Mouse (Mus musculus): ENCODE data around the gene BC048562. TPM values are rescaled to one million over a fixed set of nuclear protein-coding genes. Genes with fewer than 3 reads are reported as not detected.

Gene BC048562
- total RNA-seq, 2 experiments from 2014 or later, result not detected

DNA sequence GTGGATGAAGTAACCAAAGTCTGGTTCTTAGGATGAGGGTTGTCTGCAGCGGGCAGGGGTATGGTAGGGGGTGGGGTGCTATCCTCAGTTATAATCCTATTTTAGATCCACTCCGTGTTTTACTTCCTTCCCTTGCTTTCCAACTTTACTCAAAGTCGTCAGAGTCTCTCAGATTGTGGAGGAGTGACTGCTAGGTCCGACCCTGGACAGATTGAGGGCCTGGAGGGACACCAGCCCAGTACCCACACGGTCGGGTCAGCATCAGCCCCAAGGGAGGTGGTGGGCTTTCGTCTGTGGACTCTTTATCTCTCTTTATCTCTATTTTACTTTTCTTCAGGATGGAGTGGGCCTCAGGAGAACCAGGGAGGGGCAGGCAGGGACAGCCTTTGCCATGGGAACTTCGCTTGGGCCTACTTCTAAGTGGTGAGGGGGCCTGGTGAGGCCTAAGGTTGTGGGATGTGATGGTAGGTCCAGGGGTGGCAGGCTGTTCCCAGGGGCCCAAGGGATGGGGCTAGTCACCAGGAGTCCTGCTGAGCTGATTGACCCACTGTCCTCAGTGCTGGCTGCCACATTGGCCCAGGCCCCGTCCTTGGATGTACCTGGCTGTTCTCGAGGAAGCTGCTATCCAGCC is 43.6 kb downstream of the BC048562 start, which contains the start of gene Lamb2:
Gene Lamb2 (plus strand): TSS at position 16 of the 631 bp plus-strand sequence.
- DNase-seq, result no peak

DNA sequence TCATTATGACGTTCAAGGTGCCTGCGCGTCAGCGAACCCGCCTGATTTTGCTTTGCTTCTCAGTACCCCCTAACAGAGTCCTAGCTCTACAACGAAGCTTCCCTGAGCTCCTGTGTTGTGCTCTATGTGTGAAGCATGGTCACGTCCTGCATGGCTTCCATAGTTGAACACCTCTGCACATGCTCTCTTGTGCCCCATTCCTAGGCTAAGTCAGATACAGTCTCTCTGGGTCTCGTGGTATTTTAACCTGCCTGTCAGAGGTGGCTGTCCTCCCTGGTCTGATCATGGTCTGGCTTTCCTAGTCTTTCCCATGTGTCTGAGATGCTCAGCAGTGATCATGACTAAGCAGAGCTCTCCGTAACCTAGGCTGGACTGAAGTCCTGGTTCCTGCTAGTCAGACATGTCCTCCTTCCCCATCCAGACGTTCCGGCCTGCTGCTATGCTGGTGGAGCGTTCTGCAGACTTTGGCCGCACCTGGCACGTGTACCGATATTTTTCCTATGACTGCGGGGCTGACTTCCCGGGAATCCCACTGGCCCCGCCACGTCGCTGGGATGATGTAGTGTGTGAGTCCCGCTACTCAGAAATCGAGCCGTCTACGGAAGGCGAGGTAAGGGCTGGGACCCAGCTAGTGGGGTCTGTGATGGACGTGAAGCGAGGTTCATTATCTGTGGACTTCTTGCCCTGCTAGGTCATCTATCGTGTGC is 44.7 kb downstream of the BC048562 start:
- no peak for DNase-seq

DNA sequence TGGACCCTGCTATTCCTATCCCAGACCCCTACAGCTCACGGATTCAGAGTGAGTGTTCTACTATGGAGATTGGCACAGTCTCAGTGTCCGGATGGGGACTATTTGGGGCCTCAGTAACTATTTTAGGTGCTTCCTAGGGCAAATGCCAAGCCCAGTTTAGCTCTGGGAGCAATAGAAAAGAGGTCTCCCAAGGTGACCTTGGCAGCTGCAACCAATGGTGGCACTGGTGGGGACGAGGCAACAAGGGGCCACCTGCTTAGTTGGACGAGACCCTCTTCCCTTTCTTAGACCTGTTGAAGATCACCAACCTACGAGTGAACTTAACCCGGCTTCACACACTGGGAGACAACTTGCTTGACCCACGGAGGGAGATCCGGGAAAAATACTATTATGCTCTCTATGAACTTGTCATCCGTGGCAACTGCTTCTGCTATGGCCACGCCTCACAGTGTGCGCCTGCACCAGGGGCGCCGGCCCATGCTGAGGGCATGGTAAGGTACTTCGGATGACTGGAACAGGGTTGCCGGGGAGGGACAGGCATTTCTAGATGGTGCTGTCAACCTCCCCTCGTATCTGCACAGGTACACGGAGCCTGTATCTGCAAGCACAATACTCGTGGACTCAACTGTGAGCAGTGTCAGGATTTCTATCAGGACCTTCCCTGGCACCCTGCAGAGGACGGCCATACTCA is 45.4 kb downstream of the BC048562 start:
- no peak for DNase-seq

DNA sequence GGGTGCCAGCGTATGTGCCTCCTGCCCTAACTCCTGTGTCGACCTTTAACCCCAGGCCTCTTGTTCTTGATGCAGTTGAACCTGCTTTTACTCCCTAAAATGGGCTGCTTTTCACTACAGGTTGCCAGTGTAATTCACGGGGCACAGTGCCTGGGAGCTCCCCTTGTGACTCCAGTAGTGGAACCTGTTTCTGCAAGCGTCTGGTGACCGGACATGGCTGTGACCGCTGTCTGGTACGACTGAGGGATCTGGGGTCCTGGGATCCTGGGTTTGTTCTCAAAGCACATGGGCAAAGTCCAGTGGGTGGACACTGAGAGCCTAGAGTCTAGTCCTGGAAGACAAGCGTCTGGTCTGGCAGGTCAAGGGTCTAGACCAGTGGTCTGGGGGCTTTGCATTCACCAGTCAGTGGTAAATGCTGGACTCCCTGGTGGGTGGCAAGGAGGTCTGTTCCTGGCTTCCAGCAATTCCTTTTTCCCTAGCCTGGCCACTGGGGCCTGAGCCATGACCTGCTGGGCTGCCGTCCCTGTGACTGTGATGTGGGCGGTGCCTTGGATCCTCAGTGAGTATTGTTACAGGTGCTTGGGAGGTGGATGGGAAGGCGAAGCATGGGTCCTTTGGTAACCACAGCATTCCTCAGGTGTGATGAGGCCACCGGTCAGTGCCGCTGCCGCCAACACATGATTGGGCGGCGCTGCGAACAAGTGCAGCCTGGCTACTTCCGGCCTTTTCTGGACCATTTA is 46.9 kb downstream of the BC048562 start:
- no peak for DNase-seq

DNA sequence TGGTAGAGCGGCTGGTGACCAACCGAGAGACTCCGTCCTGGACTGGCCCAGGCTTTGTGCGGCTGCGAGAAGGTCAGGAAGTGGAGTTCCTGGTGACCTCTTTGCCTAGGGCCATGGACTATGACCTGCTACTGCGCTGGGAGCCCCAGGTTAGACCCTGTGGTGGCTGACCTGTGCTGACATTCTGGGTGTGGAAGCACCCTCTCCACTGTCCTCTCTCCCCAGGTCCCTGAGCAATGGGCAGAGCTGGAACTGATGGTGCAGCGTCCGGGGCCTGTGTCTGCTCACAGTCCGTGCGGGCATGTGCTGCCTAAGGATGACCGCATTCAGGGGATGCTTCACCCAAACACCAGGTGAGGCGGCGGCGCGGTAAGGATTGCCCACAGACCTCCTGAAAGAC is 47.7 kb downstream of the BC048562 start:
- no peak for DNase-seq

DNA sequence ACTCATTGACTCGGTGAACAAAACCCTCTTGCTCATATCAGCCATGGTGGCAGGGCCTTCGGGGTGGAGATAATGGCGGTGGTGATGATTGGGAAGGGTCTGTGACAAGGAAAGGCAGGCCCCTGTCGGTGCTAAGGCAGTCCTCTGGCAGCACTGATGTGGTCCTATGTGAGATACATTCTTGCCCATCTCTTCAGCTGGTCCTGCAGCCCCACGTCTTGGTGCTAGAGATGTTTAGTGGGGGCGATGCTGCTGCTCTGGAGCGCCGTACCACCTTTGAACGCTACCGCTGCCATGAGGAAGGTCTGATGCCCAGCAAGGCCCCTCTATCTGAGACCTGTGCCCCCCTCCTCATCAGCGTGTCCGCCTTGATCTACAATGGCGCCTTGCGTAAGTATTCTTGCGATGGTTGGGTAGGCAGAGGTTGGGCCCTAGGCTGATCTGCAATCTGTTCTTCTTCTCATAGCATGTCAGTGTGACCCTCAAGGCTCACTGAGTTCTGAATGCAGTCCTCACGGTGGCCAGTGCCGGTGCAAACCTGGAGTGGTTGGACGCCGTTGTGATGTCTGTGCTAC is 49.1 kb downstream of the BC048562 start:
- no peak for DNase-seq

DNA sequence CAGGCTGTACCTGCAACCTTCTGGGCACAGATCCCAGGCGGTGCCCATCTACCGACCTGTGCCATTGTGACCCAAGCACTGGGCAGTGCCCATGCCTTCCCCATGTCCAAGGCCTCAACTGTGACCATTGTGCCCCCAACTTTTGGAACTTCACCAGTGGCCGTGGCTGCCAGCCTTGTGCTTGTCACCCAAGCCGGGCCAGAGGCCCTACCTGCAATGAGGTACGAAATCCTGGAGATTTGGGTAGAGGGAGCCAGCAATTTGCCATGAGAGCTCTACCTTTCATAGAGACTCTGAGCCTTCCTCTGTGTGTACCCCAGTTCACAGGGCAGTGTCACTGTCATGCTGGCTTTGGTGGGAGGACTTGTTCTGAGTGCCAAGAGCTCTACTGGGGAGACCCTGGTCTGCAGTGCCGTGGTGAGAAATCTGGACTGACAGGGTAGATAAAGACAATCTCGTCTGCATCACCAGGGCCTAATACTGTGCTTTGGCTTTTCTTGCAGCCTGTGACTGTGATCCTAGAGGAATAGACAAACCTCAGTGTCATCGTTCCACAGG is 50.8 kb downstream of the BC048562 start:
- DNase-seq, result no peak

DNA sequence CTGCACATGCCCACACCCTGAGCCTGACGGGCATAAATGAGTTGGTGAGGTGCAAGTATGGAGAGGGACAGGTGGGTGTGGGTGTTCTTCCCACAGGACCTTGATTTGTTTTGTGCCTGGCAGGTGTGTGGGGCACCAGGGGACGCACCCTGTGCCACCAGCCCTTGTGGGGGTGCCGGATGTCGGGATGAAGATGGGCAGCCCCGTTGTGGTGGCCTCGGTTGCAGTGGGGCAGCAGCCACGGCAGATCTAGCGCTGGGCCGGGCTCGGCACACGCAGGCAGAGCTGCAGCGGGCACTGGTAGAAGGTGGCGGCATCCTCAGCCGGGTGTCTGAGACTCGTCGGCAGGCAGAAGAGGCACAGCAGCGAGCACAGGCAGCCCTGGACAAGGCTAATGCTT is 52.1 kb downstream of the BC048562 start:
- no peak for DNase-seq

DNA sequence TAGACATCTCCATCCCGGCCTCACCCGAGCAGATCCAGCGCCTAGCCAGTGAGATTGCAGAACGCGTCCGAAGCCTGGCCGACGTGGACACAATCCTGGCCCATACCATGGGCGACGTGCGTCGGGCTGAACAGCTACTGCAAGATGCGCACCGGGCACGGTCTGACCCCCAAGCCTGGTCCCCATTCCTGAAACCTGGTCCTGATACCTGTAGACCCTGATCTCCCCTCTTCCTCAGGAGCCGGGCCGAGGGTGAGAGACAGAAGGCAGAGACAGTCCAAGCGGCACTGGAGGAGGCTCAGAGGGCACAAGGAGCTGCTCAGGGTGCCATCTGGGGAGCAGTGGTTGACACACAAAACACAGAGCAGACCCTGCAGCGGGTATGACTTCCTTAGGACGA is 52.9 kb downstream of the BC048562 start:
- DNase-seq, result no peak

DNA sequence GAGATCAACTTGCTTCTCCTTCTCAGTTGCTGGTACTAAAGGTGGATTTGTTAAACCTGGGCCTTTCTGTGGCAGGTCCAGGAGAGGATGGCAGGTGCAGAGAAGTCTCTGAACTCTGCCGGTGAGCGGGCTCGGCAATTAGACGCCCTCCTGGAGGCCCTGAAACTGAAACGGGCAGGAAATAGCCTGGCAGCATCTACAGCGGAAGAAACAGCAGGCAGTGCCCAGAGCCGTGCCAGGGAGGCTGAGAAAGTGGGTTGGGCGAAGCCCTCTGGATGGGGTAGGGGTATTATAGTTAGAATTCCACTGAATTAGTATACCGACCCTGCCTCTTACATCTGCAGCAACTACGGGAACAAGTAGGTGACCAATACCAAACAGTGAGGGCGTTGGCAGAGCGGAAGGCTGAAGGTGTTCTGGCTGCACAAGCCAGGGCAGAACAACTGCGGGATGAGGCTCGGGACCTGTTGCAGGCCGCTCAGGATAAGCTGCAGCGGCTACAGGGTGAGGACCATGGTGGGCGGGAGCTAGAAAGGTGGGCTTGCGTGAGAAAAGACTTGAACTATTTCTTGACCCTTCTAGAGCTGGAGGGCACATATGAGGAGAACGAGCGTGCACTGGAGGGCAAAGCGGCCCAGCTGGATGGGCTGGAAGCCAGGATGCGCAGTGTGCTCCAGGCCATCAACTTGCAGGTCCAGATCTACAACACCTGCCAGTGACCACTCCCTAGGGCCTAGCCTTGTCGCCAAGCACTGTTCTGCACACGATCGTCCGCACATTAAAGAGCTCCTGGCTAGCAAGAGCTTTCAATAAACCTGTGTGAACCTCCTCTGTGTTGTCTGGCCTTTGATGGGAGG is 53.6 kb downstream of the BC048562 start:
- DNase-seq, result peak; percentile 51

DNA sequence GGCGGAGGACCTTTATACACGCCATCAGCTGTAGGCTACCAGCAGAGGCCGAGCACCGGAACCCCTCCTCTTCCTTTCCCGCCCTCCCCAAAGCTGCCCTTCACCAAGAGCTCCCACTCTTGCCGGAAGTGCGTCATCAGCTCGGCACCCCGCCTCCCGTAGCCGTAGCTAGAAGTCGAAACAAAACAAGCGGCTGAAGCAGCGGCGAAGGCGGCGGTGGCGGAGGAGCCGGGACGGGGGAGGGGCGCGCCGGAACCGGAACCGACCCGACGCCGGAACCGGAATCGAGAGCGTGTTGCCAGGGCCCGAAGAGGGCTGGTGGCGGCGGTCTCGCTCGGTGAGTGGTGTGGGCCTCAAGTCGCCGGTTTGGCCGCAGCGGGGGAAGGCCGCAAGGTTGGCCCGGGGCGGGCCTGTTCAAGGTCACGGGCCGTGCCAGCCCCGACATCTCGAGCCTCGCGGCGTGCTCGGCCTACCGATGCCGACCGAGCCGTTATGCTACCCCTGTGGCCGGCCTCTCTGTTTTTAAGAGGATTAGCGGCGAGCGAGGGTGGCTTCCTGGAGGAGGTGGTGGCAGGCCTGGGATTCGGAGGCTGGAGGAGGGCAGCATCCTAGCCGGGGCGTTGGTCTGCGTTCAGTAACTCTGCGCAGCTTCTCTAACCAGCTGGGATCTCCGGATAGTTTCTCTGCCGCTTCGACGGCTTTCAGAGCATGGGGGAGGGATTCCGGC is 54.4 kb downstream of the BC048562 start, which contains the start of gene Usp19:
Gene Usp19 (plus strand): TSS at position 44 of the 727 bp plus-strand sequence.
- DNase-seq, result peak; percentile 93

DNA sequence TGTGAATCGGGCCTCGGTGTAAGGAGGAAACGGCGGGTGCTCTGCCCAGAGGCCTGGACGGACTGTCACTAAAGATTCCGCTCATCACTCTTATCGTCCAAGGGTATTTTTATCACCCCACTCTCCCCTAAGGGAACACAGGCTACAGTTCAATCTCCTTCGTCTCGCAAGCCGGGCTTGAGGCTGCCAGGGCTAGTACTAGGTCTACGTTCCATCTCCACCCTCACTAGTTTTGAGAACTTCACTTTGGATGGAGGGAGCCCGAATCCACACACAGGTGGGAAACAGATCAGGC is 55.0 kb downstream of the BC048562 start:
- no peak for DNase-seq

DNA sequence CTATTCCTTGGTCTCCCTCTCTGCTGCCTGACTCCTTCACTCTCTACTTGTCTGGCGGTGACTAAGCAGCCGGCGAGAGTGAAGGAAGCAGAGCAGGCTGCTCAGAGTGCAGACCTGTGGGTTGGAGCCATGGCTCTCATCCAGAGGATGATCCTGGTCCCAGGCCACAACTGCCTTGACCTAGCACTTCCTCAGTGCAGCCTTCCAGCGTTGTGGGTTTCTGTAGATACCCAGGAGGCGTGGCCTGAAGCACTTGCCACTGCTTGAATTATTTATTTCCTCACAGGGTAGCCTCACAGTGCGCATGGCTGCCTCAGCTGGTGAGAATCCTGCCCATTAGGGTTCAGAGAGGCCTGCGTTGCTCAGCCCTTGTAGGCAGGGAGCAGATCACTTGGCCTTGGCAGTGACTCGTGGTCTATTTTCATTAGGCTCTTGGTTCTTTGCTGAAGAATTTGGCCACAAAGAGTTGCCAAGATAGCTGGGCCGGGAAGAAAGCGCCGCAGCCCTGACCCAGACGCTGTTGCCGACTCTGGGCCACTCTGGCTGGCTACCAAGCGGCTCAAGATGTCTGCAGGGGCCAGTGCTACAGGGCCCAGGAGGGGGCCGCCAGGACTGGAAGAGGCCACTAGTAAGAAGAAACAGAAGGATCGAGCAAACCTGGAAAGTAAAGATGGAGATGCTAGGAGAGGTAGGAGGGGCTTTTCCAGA is 55.9 kb downstream of the BC048562 start:
- DNase-seq, result peak; percentile 51

DNA sequence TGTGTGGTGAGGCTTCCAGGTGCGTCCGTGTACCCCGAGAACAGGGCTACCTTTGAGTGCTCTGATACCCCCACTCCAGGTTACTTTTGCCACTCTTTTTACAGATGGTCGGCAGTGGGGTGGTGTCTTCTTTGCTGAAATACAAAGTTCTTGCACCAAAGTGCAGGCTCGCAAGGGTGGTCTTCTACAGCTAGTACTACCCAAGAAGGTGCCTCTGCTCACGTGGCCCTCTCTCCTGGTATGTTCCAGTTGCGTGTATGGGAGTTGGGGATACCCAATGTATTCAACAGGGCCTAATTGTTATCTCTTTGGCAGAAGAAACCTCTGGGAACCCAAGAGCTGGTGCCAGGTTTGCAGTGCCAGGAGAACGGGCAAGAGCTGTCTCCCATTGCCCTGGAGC is 57.0 kb downstream of the BC048562 start:
- no peak for DNase-seq

DNA sequence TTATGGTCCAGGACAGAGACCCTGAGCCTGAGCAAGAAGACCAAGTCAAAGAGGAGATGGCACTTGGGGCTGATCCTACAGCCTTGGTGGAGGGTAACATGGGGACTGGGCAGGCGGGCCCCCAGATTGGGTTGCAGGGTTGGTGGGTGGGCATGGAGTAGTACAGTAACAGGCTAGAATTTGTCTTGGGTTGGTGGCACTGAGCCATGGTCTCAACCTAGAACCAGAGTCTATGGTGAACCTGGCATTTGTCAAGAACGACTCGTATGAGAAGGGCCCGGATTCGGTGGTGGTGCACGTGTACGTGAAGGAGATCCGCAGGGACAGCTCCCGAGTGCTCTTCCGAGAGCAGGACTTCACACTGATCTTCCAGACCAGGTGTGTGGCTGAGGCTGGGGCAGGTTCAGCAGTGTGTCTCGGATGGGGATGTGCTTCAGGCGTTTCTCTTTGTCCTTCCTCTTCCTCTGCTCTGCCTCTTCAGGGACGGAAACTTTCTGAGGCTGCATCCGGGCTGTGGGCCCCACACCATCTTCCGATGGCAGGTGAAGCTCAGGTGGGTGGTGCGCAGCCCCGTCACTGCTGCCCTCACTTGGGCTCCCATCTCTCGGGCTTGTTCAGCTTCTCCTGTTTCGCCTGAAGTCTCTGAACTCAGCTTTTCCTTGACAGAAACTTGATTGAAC is 58.0 kb downstream of the BC048562 start:
- DNase-seq, result no peak

DNA sequence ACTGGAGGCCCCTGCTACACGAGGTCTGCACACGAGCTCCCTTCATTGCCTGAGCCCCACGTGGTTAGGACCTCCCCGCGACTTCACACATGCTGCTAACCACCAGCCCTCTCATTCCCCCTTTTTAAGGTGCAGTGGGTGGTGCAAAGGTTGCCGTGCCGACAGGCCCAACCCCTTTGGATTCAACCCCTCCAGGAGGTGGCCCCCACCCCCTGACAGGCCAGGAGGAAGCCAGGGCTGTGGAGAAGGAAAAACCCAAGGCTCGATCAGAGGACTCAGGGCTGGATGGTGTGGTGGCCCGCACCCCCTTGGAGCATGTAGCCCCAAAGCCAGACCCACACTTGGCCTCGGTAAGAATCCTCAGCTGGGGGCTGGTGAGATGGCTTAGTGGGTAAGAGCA is 58.6 kb downstream of the BC048562 start:
- DNase-seq, result no peak
